Mouse (Mus musculus) Muller cell, postnatal 12 days (primary cell): Measurements from ENCODE around the gene Rrn3.
"Not testable (repeated sequence)": the region's sequence is repeated elsewhere in the genome, so short reads cannot be mapped to it uniquely, and the experiment has no call there.

Source experiments
- DNase-seq: peaks from one replicate; pipeline ENCODE4 v3.0.0-alpha.2; 2015; ENCODE audit errors: inconsistent ontology term

Gene Rrn3

DNA sequence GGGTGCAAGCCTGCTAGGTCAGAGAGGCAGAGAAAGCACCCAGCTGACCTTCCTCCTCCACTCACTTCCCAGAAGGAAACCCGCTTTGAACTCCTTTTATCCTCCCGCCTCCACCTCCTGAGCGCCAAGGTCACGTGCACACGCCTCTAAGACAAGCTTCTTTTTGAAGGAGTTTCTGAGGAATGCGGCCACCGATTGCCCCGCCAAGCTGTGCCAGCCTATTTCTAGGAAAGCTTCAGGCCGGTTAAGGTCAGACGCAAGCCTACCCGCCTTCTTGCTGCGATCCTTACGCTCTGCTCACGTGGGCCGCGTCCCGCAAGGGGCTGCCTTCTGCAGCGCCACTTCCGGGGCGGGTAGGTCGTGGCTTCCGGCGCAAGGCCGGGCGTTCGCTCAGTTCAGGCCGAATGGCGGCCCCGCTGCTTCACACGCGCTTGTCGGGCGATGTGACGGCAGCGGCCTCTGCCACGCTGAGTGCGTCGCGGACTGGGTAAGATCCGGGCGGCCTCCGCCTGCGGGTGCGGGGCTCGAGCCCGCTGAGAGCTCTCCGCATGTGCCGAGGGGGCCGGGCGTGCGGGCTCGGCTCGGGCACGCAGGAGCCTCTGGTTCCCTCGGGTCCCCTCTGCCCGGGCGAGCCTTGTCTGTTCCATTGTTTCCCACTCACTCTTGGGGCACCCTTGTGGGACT lies at the start of gene Rrn3:
TSS of gene Rrn3 (plus strand) at position 356 of the 684 bp plus-strand sequence.
- peak; percentile 93 for DNase-seq

DNA sequence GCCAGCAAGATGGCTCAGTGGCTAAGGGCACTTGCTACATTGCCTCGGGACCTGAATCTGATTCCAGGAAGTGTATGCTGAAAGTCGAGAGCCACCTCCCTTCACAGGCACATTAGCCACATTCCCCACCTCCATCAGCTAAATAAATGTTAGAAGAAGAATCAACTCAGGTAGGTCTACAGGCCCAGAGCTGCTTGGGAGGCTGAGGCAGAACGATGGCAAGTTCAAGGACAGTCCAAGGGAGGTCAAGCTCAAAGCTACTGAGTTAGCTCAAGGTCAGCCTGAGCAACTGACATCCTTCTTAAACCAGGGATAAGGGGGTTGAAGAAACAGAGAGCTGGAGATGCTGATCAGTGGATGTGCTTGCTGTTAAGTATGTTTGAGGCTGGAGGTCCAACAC lies 47.7 kb upstream of the Rrn3 start:
- DNase-seq: no peak

DNA sequence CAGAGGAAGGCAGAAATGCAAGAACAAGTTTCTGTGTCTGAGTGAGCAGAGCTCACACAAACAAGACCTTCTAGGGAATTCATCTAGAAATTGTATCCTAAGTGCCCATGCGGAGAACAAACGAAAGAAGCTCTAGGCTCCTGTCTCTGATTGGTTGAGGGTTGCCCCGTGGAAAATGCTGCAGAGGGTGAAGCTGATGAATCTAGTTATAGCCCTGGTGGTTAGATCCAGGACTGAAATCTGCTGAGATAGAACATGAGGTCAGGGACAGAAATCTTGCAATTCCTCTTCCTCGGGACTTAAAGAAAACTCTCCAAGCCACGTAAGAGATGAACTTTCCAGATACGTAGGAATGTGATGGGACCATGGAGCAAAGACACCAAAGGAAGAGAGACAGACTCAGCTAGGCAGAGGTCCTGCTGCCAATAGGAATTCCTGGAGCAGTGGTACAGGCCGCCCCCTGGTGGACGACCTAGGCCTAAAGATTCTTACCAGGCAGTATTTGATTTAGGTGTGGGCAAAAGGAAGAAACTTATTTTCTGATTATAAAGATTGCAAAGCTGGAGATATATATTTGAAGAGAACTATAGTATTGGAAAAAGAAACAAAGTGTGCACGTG lies 46.9 kb upstream of the Rrn3 start:
- peak; percentile 78 for DNase-seq

DNA sequence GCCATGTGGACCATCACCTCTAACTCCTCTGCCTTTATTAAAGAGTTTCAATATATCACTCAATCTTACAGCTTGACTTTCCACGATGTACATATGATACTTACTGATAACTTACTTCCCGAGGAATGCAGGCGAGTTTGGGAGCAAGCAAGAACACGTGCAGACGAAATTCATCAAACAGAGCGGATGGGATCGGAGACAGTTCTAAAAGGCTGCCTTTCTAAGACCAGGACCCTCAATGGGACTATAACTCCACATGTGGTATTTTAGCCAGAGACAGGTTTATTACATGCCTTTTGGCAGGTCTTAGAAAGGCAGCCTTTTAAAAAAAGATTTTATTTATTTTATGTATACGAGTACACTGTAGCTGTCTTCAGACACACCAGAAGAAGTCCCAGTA lies 44.5 kb upstream of the Rrn3 start:
- DNase-seq: no peak

DNA sequence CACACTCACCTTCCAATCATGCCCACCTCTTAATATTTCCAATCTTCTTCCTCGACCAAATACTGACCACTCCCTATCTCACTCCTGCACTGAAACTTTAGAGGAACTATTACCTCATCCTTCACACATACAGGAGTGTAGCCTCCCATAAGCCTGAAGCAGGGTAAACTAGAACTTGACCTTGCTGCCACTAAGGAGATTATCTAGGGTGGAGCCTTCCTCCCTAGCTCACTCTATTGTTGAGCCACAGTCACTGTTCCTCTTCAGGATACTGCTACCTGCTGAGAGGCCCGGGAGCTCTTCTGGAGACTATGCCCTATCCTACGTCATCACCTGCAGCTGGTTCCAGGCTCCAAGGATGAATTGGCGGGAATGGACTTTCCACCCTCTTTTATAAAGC lies 41.5 kb upstream of the Rrn3 start:
- DNase-seq: not testable (repeated sequence)

DNA sequence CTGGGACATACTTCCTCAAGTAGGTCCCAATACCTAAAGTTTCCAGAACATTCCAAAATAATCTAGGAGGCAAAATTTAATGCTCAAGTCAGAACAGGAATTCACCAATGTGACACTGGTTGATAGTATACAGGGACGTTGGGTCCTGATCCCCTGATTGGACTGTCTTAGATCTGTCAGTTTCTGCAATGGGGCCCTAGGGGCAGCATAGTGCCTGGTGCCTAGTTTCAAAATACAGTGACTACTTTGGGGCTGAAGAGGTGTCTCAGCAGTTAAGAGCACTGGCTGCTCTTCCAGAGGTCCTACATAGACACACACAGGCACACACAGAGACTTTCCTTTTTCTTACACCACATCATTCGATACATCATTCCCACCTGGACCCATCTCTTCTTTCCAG lies 39.7 kb upstream of the Rrn3 start:
- no peak for DNase-seq

DNA sequence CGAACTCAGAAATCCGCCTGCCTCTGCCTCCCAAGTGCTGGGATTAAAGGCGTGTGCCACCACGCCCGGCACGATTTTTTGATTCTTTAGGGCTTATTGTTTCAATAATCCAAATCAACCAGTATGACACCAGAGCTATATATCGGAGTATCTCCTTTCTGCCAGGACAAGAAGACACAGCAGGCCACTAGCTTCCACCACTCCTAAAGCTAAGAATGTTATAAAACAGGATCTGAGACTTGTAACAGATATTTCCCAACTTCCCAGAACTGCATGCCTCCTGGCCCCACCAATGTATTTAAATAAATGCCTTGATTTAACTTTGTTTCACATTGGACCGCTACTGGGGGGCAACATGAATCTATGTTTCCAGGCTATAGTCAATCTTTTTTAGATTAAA lies 32.8 kb upstream of the Rrn3 start:
- DNase-seq: no peak

DNA sequence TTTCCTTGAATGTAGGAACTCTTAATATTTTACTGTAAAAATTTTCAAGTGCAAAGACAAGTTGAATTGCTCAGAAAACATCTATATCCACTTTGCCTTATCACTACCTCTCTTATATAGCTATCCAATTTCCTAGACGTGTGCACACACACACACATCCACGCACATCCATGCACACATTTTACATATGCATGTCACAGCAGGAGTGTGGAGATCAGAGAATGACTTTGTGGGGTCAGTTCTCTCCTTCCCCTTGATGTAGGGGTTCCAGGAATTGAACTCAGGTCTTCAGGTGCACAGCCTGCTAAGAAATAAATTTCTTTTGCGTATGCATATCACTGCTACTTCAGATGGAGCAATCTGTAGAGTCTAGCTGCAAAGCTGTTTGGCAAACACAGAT lies 32.4 kb upstream of the Rrn3 start:
- no peak for DNase-seq

DNA sequence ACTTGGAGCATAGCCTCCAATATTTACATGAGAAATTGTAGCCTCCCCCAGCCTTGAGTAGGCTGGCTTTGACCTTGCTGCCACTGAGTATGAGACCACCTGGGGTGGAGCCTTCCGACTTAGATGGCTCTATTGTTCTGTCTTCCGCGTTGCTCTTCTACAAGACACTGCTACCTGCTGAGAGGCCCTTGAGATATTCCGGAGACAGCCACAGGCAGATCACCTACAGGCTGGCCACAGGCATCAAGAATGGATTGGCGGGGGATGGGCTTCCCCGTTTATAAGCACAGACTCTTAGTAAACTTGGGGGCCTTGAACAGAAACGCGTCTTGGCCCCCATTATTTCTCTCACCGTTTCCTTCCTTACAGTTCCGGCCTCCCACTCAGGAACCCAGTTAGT lies 31.7 kb upstream of the Rrn3 start:
- not testable (repeated sequence) for DNase-seq

DNA sequence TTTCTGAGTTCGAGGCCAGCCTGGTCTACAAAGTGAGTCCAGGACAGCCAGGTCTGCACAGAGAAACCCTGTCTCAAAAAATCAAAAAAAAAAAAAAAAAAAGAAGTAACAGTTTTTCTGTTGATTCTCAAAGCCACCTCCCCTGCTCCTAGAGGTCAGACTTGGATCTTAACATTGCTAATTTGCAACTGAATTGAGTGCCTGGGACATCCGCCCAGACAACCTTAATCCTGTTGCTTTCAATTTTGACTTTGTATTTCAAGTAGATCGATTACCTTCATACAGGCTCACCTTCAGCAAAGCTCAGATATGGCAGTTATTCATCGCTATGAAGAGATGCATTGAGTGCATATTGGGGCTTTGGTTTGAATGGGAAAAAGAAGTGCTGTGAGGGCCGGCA lies 31.2 kb upstream of the Rrn3 start:
- DNase-seq: no peak

DNA sequence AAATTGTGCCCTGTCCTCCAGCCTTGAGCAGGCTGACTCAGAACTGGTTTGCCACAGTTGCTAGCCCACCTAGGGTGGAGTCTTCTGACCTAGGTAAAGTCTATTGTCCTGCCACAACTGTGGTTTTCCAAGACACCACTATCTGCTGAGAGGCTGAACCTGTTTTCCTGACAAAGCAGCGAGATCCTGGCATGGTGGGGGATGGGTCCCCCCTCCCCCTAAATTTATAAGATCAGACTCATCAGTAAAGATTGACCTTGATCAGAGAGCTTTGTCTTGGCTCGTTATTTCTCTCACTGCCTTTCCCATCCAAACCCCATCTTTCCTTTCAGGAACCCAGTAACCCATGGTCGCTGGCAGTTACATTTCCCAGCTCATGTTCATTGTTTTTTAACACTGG lies 30.5 kb upstream of the Rrn3 start:
- DNase-seq: no peak

DNA sequence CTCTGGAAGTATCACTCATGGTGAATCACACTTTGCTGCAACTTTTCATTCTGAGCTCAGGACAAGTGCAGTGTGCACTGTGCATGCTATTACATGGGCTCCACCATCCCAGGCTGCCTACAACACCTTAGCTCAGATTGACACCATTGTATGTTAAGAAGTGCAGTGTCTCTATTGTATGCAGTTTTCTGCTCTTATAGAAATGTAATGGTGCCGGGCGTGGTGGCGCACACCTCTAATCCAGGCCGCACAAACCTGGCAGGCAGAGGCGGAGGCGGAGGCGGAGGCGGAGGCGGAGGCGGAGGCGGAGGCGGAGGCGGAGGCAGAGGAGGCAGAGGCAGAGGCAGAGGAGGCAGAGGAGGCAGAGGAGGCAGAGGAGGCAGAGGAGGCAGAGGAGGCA lies 29.9 kb upstream of the Rrn3 start:
- DNase-seq: no peak

DNA sequence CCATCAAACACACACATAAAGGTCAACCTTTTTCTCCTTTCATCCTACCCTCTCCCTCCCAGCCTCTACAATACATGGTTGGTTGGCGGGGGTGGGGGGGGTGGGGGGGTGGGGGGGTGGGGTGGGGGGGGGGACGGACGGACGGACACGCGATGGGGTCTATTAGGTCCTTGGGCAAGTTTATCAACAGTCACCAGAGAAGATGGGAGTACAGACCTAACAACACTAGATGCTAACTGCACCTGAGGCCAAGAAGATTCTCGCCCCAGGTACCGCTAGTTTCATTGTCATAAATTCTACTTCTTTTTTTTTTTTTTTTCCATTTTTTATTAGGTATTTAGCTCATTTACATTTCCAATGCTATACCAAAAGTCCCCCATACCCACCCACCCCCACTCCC lies 26.5 kb upstream of the Rrn3 start:
- DNase-seq: no peak

DNA sequence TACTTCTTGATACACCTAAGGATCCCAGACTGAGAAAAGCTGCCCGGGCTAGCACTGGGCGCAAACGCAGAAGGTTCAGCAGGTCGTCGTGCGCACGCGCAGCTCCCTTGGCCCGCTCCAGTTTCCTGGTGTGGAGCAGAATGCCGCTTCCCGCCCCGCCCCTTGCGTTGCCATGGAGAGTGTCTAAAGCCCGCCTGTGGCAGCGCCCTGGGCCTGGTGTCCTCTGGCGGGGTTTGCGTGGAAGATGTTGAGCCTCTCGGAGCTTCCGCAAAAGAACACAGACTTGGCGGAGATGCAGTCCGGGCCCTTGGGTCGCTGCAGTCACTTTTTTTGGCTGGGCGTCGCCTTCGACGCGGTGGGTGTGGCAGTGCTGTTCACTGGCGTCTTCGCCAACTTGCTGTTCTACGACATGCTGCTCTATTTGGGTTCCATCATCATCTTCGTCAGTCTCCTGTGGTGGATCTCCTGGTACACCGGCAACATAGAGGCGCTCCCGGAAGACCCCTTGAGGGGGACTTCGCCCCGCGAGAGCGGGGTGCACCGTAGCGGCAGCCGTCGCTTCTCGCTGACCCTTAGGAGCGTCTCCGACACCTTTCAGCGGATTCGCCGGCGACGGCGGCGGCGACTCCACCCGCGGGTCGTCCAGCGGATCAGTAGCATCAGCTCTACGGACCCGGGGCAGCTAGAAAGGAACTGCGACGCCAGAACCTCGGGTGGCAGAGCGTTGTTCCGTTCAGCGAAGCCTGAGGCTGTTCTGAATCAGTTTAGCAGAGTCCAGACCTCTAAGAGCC lies 25.9 kb upstream of the Rrn3 start:
- peak; percentile 96 for DNase-seq

DNA sequence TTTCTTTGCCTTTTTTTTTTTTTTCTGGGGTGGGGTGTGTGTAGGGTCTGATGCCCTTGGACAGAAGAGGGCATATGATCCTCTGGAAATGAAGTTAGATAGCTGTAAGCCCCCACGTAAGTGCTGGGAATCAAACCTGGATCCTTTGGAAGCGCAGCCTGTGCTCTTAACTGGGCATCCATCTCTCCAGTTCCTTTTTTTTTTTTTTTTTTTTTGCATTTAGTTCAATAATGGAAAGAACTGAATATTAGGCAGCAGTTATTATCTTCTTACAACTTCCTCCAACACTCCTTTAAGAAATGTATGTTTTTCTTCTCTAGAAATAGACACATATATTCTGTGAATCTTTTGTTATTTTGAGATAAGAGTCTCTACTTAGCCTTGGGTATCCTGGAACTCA lies 22.7 kb upstream of the Rrn3 start:
- DNase-seq: no peak

DNA sequence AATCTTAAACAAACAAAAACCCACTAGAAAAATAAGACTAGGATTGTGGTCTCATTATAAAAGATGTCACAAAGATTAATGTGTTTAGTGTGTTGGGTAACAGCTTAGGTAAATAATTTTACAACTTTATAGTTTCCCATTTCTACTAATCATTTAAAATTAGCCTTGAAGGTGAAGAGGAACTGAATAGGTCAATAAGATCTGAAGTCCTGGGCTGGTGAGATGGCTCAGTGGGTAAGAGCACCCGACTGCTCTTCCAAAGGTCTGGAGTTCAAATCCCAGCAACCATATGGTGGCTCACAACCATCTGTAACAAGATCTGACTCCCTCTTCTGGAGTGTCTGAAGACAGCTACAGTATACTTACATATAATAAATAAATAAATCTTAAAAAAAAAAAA lies 17.7 kb upstream of the Rrn3 start:
- DNase-seq: not testable (repeated sequence)

DNA sequence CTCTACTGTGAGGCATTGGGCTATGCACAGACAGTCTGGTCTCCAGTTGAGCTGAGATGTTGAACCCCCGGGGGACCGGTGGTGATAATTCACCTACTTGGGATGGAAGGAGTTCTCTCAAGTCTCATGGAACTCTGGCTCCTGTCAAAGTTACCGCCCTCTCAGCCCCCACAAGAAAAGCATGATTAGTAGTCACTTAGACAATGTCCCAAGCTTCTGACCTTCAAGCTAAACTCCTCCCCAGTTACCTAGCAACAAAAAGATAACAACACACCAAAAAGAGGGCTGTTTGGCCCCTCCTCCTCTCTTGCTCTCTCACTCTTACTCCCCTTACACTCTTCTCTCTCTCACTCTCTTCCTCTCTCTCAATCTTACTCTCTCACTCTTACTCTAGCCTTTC lies 16.0 kb upstream of the Rrn3 start:
- no peak for DNase-seq

DNA sequence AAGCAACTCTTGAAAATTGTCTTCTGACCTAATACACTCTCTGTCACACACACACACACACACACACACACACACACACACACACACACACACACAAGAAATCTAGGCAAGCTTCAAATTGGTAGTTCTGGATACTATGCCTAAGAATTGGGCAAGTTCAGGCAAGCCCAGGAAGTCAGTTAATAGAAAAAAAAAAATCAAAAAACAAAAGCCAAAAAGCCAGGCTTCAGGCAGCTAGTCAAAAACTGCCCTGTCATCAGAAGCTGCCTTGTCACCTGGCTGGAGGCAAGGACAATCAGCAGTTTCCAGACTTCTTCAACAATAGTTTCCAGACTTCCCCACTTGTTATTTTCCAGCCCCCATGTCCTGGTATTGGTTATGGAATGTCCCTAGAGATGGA lies 14.1 kb upstream of the Rrn3 start:
- peak; percentile 9 for DNase-seq

DNA sequence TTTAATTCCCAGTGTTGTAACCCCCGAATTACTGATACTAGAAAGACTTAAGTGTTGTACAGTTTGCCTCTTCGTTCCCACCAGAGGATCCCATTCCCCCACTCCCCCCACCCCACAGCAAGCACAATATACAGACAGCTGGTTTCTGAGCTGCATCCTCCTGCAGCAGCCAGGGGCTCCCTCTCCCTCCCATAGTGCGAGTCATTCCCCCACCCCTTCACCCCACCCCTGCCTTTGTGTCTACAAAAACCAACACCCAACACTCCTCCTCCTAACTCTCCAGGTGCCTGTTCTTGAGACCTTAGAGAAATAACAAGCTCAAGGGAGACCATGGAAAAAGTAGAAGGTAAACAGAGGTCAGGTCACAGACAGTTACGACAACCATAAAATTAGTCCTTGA lies 8.9 kb upstream of the Rrn3 start:
- not testable (repeated sequence) for DNase-seq

DNA sequence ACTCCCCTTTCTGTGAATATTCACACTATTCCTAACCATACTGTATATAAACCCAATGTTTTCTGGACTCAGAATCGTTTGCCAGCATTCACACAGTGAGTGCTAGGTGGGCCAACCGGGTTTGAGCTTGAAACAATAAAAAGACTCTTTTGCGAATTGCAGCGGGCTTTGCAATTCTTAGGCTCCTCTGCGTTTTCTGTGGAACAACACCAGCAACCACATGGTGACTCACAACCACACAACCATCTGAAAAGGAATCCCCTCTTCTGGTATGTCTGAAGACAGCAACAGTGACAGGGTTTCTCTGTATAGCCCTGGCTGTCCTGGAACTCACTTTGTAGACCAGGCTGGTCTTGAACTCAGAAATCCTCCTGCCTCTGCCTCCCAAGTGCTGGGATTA lies 8.5 kb upstream of the Rrn3 start:
- not testable (repeated sequence) for DNase-seq

DNA sequence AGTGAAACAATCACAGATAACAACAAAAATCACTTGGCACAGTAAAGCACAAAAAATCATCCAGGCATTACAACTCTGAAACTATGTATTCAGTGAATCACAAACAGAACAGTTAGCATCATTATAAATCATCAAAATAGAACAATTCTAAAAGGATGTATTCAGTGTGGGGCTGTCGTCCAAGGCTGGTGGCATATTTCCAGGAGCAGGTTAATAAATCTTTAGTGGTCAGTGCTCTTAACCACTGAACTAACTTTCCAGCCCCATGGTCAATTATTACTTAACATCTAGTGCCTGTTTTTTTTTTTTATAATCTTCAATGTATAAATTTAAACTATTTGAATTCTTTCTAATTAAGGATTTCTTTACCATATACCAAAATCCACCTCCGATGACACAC lies 6.5 kb upstream of the Rrn3 start:
- not testable (repeated sequence) for DNase-seq

DNA sequence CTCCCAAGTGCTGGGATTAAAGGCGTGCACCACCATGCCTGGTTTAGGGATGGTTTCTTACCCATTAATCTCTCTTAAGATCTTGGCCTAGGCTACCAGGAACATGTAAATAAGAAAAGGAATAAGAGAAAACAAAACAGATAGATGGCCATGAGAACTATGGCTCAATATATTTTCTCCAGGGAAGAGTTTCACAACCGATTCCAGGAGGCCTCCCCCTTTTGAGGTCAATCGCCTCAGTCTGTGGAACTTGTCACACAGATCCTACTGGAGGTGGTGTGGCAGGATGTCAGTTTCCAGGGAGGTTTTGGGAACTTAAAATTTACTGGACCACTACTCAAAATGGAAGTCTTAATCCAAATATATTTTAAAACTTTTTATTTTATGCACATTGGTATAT lies 5.9 kb upstream of the Rrn3 start:
- not testable (repeated sequence) for DNase-seq

DNA sequence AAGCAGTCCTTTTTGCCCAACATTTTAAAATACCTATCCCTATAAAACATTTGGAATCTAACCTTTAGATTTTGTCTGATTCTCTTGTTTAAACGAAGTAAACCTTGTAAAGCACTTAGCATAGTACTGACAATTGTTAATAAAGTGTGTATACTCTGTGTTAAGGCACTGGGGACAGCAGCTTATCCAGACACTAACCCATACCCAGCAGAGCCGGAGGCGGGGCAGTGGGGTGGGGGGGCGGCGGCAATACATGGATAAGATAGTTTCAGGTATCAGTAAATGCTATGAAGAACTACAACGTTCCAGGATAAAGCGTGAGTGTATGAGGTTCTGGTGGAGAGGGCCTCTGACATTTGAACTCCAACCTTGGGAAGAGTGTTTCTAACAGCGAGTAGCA lies 708 bp downstream of the Rrn3 start:
- DNase-seq: no peak
